Mouse (Mus musculus): ENCODE measurements at regions not wholly inside any gene's neighbourhood (a gene's known extent, or its start where the extent isn't known, plus 50 kb on each side); places are given as distances from the start of the nearest gene placed in this dataset.

DNA sequence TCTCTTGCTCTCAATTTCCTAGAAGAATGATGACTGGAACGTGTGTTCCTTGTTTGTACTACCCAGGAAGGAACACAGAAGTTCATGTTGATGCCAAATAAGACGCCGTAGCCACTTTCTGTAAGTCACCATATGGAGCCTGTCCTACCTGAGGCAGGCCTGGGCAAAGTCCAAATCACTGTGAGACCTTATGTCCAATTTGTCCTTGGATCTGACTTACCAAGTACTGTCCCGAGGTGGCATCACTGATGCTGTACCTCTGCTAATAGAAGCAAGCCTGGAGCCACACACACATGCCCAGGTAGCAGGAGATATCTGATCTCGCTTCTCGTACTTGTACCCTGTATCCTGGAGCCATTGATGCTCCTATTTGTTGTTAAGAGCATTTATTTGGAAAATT is 91.2 kb upstream of the E2f7 start:
- DNase-seq = no peak

- DNase-seq = no peak
These were observed 87.0 kb upstream of the E2f7 start for GRCm38 (mm10) chr10:110658153-110658695.

DNA sequence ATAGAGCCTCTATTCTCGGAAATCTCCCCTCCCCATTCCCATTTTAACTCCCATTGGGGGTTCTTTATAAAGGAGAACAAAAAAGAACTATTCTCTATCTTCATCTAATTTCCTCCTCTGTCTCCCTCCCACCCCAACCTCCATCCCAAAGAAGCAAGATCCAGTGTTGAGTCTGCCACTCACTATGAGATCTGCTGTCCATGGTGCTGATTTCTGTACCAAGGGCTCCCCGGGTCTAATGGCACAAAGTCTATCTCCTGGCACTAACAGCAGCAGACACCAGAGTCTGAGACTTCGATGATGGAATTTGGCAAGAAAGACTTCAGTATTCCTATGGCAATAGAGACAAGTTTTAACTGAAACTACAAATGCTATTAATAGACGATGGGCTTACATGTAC is 68.7 kb upstream of the E2f7 start:
- DNase-seq = no peak

All from right cerebral cortex, postnatal 25 days (tissue).